Mouse (Mus musculus): ENCODE data around the gene Arnt2. TPM values are rescaled to one million over a fixed set of nuclear protein-coding genes. Genes with fewer than 3 reads are reported as not detected.

Gene Arnt2
- total RNA-seq, 2 experiments from 2014 or later: 0.59 to 1.6 TPM

- intact Hi-C loops (cut with DNase I): no loop called here
- DNase-seq: no peak
These were observed 59.4 kb downstream of the Arnt2 start for GRCm38 (mm10) chr7:84350529-84350928.

GRCm38 (mm10) chr7:84349976-84350375 lies 60.0 kb downstream of the Arnt2 start:
- DNase-seq: no peak
- intact Hi-C loops (cut with DNase I): no loop called here

GRCm38 (mm10) chr7:84348145-84348911 lies 61.6 kb downstream of the Arnt2 start:
- intact Hi-C loops (cut with DNase I): no loop called here
- DNase-seq: no peak

- no peak for DNase-seq
- intact Hi-C loops (cut with DNase I): no loop called here
These were observed 66.8 kb downstream of the Arnt2 start for GRCm38 (mm10) chr7:84343160-84343559.

GRCm38 (mm10) chr7:84341001-84341400 lies 69.0 kb downstream of the Arnt2 start:
- no peak for DNase-seq
- intact Hi-C loops (cut with DNase I): no loop called here

- no peak for DNase-seq
- intact Hi-C loops (cut with DNase I): no loop called here
These were observed 70.8 kb downstream of the Arnt2 start for GRCm38 (mm10) chr7:84339186-84339585.

- intact Hi-C loops (cut with DNase I): no loop called here
These were observed 72.2 kb downstream of the Arnt2 start for GRCm38 (mm10) chr7:84337768-84338167.

GRCm38 (mm10) chr7:84336907-84337306 lies 73.1 kb downstream of the Arnt2 start:
- intact Hi-C loops (cut with DNase I): no loop called here
- DNase-seq: no peak

More at GRCm38 (mm10) chr7:84337768-84338167, 72.2 kb downstream of the Arnt2 start:
- DNase-seq: peak; percentile 43 to 46

GRCm38 (mm10) chr7:84336580-84336886 lies 73.4 kb downstream of the Arnt2 start:
- no peak for DNase-seq
- intact Hi-C loops (cut with DNase I): no loop called here

- intact Hi-C loops (cut with DNase I): no loop called here
- DNase-seq: no peak
These were observed 74.0 kb downstream of the Arnt2 start for GRCm38 (mm10) chr7:84335766-84336579.

- DNase-seq: no peak
- intact Hi-C loops (cut with DNase I): no loop called here
These were observed 76.0 kb downstream of the Arnt2 start for GRCm38 (mm10) chr7:84333996-84334395.

- intact Hi-C loops (cut with DNase I): no loop called here
These were observed 77.4 kb downstream of the Arnt2 start for GRCm38 (mm10) chr7:84332295-84333168.

GRCm38 (mm10) chr7:84329174-84329583 lies 80.8 kb downstream of the Arnt2 start:
- intact Hi-C loops (cut with DNase I): no loop called here
- no peak for DNase-seq

More at GRCm38 (mm10) chr7:84332295-84333168, 77.4 kb downstream of the Arnt2 start:
- DNase-seq: no peak

GRCm38 (mm10) chr7:84328770-84329169 lies 81.2 kb downstream of the Arnt2 start:
- intact Hi-C loops (cut with DNase I): no loop called here
- DNase-seq: no peak

GRCm38 (mm10) chr7:84325570-84326328 lies 84.2 kb downstream of the Arnt2 start:
- intact Hi-C loops (cut with DNase I): no loop called here
- no peak for DNase-seq

GRCm38 (mm10) chr7:84321542-84321941 lies 88.4 kb downstream of the Arnt2 start:
- intact Hi-C loops (cut with DNase I): no loop called here

GRCm38 (mm10) chr7:84315353-84316003 lies 94.5 kb downstream of the Arnt2 start:
- intact Hi-C loops (cut with DNase I): no loop called here
- DNase-seq: no peak

More at GRCm38 (mm10) chr7:84321542-84321941, 88.4 kb downstream of the Arnt2 start:
- no peak for DNase-seq

- intact Hi-C loops (cut with DNase I): no loop called here
These were observed 95.2 kb downstream of the Arnt2 start for GRCm38 (mm10) chr7:84314742-84315141.

GRCm38 (mm10) chr7:84311624-84312023 lies 98.4 kb downstream of the Arnt2 start:
- DNase-seq: no peak
- intact Hi-C loops (cut with DNase I): no loop called here

More at GRCm38 (mm10) chr7:84314742-84315141, 95.2 kb downstream of the Arnt2 start:
- DNase-seq: no peak

Measured in gastrocnemius, postnatal 36 days (tissue).